Mouse (Mus musculus) monocyte, adult 2 months (primary cell): ENCODE data around the gene Cyb5d1.

Experiments
- DNase-seq, 2 experiments: peaks; one replicate each; pipeline ENCODE4 v3.0.0; 2022; ENCODE audit warnings: low spot score in 2 of 2, low read depth in 1 of 2

The Cyb5d1 gene

GRCm38 (mm10) chr11:69395235-69395633 lies at the start of gene Cyb5d1, which contains the start of gene Naa38:
Gene Cyb5d1, minus strand, starts transcription at chr11:69395631.
Gene Naa38, plus strand, starts transcription at chr11:69395487.
- DNase-seq: peak; percentile 75 to 83

- DNase-seq: no peak
Measured at GRCm38 (mm10) chr11:69443328-69443727, 47.9 kb upstream of the Cyb5d1 start.

DNA sequence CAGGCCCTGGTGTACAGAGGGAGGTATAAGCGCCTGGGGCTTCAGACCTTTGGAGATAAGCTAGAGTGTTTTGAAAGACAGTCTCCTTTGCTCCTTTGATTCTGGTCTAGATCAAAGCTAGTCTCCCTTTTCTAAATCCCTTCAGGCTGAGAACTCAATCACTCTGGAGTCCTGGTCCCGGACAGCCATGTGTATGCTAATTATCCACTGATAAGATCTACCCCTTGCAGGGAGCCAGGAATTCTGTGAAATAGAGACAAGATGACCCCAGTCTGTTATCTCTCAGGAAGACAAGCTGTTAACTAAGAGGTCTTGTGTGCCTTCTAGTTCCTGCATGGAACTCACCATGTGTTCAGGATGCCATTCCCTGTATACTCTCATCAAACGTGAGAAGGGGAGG lies 41.9 kb upstream of the Cyb5d1 start:
- DNase-seq: no peak

DNA sequence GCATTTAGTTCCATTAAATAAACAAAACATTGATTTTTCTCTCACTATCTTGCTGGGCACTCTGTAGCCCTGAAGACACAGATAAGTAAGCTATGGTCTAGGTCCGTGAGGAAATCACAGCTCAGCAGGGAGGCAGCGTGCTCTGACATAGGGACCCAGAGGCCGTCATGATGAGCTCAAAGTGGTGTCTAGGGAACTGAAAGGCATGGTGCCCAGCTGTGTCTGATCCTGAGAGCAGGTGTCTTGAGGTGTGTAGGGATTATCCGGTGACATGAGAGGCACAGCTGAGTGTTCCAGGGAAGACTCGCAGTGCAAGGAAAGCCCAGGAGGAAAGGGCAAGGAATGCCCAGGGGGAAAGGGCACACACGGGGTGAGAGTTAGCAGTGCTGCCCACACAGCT lies 37.8 kb upstream of the Cyb5d1 start:
- DNase-seq: no peak

GRCm38 (mm10) chr11:69432640-69432982 lies 37.2 kb upstream of the Cyb5d1 start:
- DNase-seq: no peak

GRCm38 (mm10) chr11:69431829-69432639 lies 36.6 kb upstream of the Cyb5d1 start:
- peak in 1 of 2 experiments; percentile 50 for DNase-seq

GRCm38 (mm10) chr11:69430631-69431030 lies 35.2 kb upstream of the Cyb5d1 start:
- no peak for DNase-seq

GRCm38 (mm10) chr11:69429313-69429712 lies 33.9 kb upstream of the Cyb5d1 start:
- DNase-seq: no peak

DNA sequence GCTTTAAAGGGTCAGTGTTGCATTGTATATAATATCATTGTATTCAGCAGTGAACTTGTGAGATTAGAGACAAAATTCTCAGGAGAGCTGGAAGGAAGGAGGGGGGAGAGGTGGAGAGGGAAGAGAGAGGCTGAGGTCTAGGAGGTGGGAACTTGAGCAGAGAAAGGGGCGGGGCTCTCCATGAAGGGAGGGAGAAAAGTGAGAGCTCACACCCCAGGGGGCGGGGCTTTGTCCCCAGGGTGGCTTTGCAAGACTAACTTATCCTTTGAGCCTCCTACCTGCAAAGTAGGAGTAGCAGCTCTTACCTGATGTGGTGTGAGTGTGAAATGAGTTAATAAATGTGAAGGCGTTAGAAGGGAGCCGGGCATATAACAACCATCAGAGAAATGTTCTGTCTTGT lies 33.3 kb upstream of the Cyb5d1 start:
- DNase-seq: no peak

- no peak for DNase-seq
Measured at GRCm38 (mm10) chr11:69426246-69426645, 30.8 kb upstream of the Cyb5d1 start.

DNA sequence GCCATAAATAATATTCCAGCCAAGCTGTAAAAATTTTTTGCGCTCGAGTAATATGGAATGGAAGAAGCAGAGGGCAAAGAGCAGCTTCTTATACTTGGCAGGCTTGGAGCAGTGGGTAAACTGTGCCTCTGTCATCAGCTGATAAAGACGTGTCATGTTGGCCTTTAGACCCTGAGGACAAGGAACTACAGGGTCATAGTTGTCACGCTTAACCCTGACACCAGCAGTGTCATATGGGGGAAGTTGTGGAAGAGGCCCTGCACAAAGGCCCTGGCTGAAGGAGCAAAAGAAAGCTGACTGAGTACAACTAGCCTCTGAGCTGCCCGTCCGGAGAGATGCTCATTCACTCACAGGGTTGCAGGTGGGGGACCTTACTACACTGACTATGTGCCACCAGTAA lies 28.5 kb upstream of the Cyb5d1 start:
- no peak for DNase-seq

GRCm38 (mm10) chr11:69422842-69423241 lies 27.4 kb upstream of the Cyb5d1 start:
- DNase-seq: no peak

DNA sequence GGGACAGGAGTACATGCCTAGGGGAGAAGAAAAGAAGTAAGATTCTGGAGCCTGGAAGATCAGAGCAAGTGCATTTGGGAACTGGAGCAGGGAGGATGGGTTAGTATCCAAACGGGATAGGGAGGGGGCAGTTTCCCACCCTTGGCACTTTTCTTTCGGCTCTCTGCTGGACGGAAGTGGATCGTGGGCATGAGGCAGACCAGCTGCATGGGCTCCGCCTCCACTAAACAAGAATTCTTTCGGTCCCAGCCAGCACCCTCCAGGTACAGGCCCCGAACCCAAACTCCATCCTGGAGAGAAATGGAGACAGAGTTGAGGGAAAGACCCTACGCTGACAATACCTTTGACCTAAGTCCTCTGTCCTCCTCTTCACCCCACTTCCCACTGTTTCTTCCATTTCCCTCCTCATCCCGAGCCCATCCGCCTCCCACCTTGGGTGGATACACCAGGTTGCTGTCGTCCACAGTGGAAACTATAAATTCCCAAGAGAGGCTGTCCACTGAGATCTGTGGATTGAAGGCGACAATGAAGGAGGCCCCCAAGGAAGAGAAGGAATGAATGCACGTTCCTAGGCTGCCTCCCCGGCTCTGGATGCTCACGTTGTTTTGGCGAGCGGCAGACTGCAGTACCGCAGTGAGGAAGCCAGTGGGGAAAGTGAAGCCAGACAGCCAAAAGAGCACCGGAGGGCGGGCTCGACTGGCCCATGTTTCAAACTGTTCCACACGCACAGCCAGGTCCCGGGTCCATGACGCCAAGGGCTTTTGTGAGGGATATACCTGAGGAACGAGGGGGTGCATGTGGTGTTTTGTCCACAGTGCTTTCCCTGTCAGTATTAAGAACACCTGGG lies 25.9 kb upstream of the Cyb5d1 start:
- DNase-seq: no peak

DNA sequence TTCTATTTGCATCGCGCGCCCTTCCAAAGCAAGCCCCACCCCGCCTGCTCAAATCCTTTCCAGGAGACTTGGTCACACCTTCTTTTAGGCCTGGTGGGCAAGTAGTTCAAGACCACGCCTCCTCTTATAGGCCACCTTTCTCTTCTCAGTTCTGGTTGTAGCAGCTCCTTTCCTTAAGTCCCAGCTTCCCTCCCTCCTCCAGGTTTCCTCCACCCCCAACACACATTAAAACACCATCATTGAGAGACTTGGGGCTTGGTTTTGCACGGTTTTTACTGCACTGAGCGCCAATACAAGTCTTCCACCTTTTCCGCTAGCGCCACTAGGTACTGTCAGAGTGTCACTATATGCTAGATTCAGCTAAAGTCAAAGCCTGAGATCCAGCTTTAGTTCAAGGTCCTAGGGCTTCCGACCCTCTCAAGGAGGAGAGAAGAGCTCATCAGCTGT lies 25.1 kb upstream of the Cyb5d1 start:
- DNase-seq: no peak

GRCm38 (mm10) chr11:69419813-69420553 lies 24.6 kb upstream of the Cyb5d1 start:
- peak in 1 of 2 experiments; percentile 44 for DNase-seq

DNA sequence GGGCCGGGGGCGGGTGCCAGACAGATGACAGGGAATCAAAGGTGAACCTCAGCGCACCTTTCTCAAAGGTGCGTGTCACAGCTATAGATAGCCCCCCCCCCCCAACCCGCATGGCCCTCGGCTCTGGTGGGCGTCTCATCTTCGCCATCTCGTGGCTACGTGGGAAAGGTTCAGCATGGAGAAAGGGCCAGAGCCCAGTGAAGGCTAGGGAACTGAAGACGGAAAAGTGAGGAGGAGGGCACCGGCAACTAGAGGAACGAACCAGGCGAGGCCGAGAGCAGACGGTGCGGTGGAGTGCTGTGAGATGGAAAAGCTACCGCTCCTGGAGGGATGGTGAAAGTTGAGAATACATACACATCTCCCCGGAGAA lies 24.0 kb upstream of the Cyb5d1 start:
- DNase-seq: no peak

GRCm38 (mm10) chr11:69418481-69419442 lies 23.3 kb upstream of the Cyb5d1 start:
- DNase-seq: peak; percentile 77 to 84

DNA sequence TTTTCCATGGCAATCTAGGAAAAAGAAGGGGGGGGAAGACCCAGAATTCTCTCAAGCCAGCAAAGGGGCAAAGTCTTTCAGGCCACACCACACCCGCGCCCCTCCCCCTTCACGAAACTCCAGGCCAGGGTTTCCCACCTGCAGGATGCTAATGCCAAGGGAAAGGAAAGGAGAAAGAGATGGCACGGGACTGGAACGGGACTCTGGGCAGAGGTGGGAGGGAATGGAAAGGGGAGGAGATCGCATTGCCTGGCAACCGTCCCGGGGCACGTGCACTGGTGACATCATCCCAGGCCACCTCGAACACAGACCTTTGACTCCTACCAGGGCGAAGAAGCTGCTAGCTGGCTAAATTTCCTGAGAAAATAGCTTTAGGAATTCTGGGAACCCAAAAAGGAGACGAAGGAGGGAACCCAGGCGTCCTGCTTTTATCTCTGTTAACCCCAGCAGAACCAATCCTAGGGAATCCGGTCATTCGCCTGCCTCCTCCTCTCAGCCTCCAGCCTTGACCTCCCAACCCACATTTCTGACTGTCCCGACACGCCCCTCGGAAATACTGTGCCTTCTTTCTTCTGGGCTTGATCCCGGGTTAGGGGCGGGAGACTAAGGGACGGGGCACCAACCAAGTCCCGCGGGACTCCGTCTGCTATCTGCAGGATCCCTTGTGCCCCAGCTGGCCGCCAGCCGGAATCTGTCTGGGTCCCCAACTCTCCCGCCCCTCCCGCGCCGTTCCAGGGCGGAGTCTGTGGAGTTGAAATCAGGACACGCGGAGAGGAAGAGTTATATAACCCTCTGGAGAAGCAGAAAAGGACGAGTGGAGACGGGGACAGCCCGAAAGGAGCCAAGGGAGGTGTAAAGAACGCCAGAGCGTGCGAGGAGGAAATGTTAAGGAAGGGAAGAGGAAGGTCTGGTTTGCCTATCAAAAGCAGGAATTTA lies 22.3 kb upstream of the Cyb5d1 start:
- peak; percentile 66 to 78 for DNase-seq

DNA sequence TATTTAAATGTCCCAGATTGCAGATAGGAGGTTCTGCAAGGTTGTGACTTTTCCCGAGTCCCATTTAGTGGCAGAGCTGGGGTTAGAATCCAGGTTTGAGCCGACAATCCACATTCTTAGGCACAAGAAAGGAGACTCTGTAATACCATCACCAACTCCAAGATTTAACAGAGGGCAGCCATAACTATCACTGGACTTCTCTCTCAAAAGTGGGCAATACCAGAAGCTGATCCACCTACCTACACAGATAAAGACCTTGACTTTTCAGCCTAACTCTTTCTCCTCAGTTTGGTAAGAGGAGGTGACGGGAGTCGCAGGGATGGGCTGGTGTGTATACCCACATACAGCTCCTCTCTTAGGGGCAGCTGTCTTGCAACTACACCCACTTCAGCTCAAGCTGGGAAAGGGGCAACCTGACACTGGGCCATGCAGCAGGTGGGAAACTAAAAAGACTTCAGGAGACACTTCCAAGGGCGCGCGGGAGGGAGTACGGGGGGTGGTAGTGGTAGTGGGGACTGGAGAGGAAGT lies 21.6 kb upstream of the Cyb5d1 start:
- DNase-seq: no peak
